Mouse (Mus musculus): ENCODE results near the gene Map3k1. TPM values are rescaled to one million over a fixed set of nuclear protein-coding genes. Genes with fewer than 3 reads are reported as not detected.
A peak's percentile ranks its signal among the peaks of the same experiment; 100 is the strongest.

Gene Map3k1
- polyA plus RNA-seq, 1 experiment from 2014 or later, result 19.8 TPM

GRCm38 (mm10) chr13:111817773-111818172 is 9.0 kb upstream of the Map3k1 start:
- Histone ChIP-seq H3K4me3 (ENCODE audit: low read depth, low read length) (no peak overlapping the region), H3K9ac (ENCODE audit: low read depth, low read length) (no peak overlapping the region), H3K4me2 (no peak overlapping the region; the same call in 1 of the 2 replicates), H3K27me3 (replicated peaks; ENCODE audit: control insufficient read depth, insufficient read depth, low read length) (no peaks in the 10 kb centered on the region), H3K9me3 (ENCODE audit: control insufficient read depth, low read length) (no peaks in the 10 kb centered on the region), H3K4me1 (replicated peaks; ENCODE audit: control insufficient read depth, insufficient read depth, low read length) (peaks cover 9% of the 10 kb centered on the region), H3K27ac (ENCODE audit: low read depth, low read length) (no peak overlapping the region), H3K36me3 (ENCODE audit: control insufficient read depth, insufficient read depth, low read length) (no peaks in the 10 kb centered on the region)
- 72% methylated on average over 7 of the region's 7 CpGs for WGBS
- ATAC-seq (replicated peaks; ENCODE audit: low FRiP score) (no peak), DNase-seq (ENCODE audit: low spot score) (no peak)

GRCm38 (mm10) chr13:111816431-111816830 is 7.6 kb upstream of the Map3k1 start:
- DNase-seq (ENCODE audit: low spot score), result no peak
- Histone ChIP-seq H3K4me2 (no peak overlapping the region), H3K4me1 (replicated peaks; ENCODE audit: control insufficient read depth, insufficient read depth, low read length) (peaks cover 9% of the 10 kb centered on the region), H3K9ac (ENCODE audit: low read depth, low read length) (no peak overlapping the region), H3K4me3 (ENCODE audit: low read depth, low read length) (no peak overlapping the region), H3K36me3 (ENCODE audit: control insufficient read depth, insufficient read depth, low read length) (no peaks in the 10 kb centered on the region), H3K9me3 (ENCODE audit: control insufficient read depth, low read length) (no peaks in the 10 kb centered on the region), H3K27ac (ENCODE audit: low read depth, low read length) (no peak overlapping the region), H3K27me3 (replicated peaks; ENCODE audit: control insufficient read depth, insufficient read depth, low read length) (no peaks in the 10 kb centered on the region)
- WGBS, result 65% methylated on average over 3 of the region's 3 CpGs
- no peak for ATAC-seq (replicated peaks; ENCODE audit: low FRiP score)

- no peak overlapping the region for H3K4me3 ChIP-seq (ENCODE audit: low read depth, low read length)
- H3K27me3 ChIP-seq (replicated peaks; ENCODE audit: control insufficient read depth, insufficient read depth, low read length), result 0 out of 2 replicates have a peak, but pooled peaks cover 4% of the 10 kb centered on the region
- DNase-seq (ENCODE audit: low spot score), result no peak
- H3K4me1 ChIP-seq (replicated peaks; ENCODE audit: control insufficient read depth, insufficient read depth, low read length), result peaks cover 9% of the 10 kb centered on the region
- no peak for ATAC-seq (replicated peaks; ENCODE audit: low FRiP score)
- H3K9me3 ChIP-seq (ENCODE audit: control insufficient read depth, low read length), result no peaks in the 10 kb centered on the region
- no peak overlapping the region for H3K4me2 ChIP-seq
- no peak overlapping the region for H3K27ac ChIP-seq (ENCODE audit: low read depth, low read length)
- H3K36me3 ChIP-seq (ENCODE audit: control insufficient read depth, insufficient read depth, low read length), result no peaks in the 10 kb centered on the region
- 92% methylated on average over 4 of the region's 4 CpGs for WGBS
- H3K9ac ChIP-seq (ENCODE audit: low read depth, low read length), result no peak overlapping the region
Measured at GRCm38 (mm10) chr13:111815486-111815885, 6.7 kb upstream of the Map3k1 start.

- no peaks in the 10 kb centered on the region for H3K9me3 ChIP-seq (ENCODE audit: control insufficient read depth, low read length)
- ATAC-seq (replicated peaks; ENCODE audit: low FRiP score) (no peak), DNase-seq (ENCODE audit: low spot score) (no peak)
- no peak overlapping the region for H3K27ac ChIP-seq (ENCODE audit: low read depth, low read length)
- H3K4me3 ChIP-seq (ENCODE audit: low read depth, low read length), result no peak overlapping the region
- peaks cover 9% of the 10 kb centered on the region for H3K4me1 ChIP-seq (replicated peaks; ENCODE audit: control insufficient read depth, insufficient read depth, low read length)
- no peaks in the 10 kb centered on the region for H3K36me3 ChIP-seq (ENCODE audit: control insufficient read depth, insufficient read depth, low read length)
- 0 out of 2 replicates have a peak, but pooled peaks cover 4% of the 10 kb centered on the region for H3K27me3 ChIP-seq (replicated peaks; ENCODE audit: control insufficient read depth, insufficient read depth, low read length)
- WGBS, result 96% methylated on average over 7 of the region's 7 CpGs
- H3K9ac ChIP-seq (ENCODE audit: low read depth, low read length), result no peak overlapping the region
- H3K4me2 ChIP-seq, result no peak overlapping the region
Measured at GRCm38 (mm10) chr13:111815017-111815416, 6.2 kb upstream of the Map3k1 start.

GRCm38 (mm10) chr13:111812647-111813046 is 3.9 kb upstream of the Map3k1 start:
- Histone ChIP-seq H3K4me3 (ENCODE audit: low read depth, low read length) (no peak overlapping the region), H3K36me3 (ENCODE audit: control insufficient read depth, insufficient read depth, low read length) (no peaks in the 10 kb centered on the region), H3K4me2 (no peak overlapping the region), H3K27ac (ENCODE audit: low read depth, low read length) (no peak overlapping the region), H3K9ac (ENCODE audit: low read depth, low read length) (no peak overlapping the region), H3K27me3 (replicated peaks; ENCODE audit: control insufficient read depth, insufficient read depth, low read length) (0 out of 2 replicates have a peak, but pooled peaks cover 4% of the 10 kb centered on the region), H3K9me3 (ENCODE audit: control insufficient read depth, low read length) (no peaks in the 10 kb centered on the region), H3K4me1 (replicated peaks; ENCODE audit: control insufficient read depth, insufficient read depth, low read length) (no peaks in the 10 kb centered on the region; the same call in 1 of the 2 replicates)
- no peak for DNase-seq (ENCODE audit: low spot score)
- 83% methylated on average over 2 of the region's 2 CpGs for WGBS
- no peak for ATAC-seq (replicated peaks; ENCODE audit: low FRiP score)

- no peak overlapping the region for H3K9ac ChIP-seq (ENCODE audit: low read depth, low read length)
- no peaks in the 10 kb centered on the region for H3K9me3 ChIP-seq (ENCODE audit: control insufficient read depth, low read length)
- H3K4me2 ChIP-seq, result no peak overlapping the region
- ATAC-seq (replicated peaks; ENCODE audit: low FRiP score) (no peak), DNase-seq (ENCODE audit: low spot score) (no peak)
- H3K27me3 ChIP-seq (replicated peaks; ENCODE audit: control insufficient read depth, insufficient read depth, low read length), result 0 out of 2 replicates have a peak, but pooled peaks cover 4% of the 10 kb centered on the region
- H3K4me3 ChIP-seq (ENCODE audit: low read depth, low read length), result no peak overlapping the region
- H3K36me3 ChIP-seq (ENCODE audit: control insufficient read depth, insufficient read depth, low read length), result no peaks in the 10 kb centered on the region
- 84% methylated on average over 13 of the region's 13 CpGs for WGBS
- H3K27ac ChIP-seq (ENCODE audit: low read depth, low read length), result no peak overlapping the region
- peaks cover 9% of the 10 kb centered on the region for H3K4me1 ChIP-seq (replicated peaks; ENCODE audit: control insufficient read depth, insufficient read depth, low read length)
Measured at GRCm38 (mm10) chr13:111810998-111811628, 2.3 kb upstream of the Map3k1 start.

- Histone ChIP-seq H3K9me3 (ENCODE audit: control insufficient read depth, low read length) (no peaks in the 10 kb centered on the region), H3K27ac (ENCODE audit: low read depth, low read length) (peak overlapping the region; percentile 94; the same call in 1 of the 2 replicates), H3K9ac (ENCODE audit: low read depth, low read length) (peak overlapping the region; percentile 97), H3K4me3 (ENCODE audit: low read depth, low read length) (peak overlapping the region; percentile 97), H3K36me3 (ENCODE audit: control insufficient read depth, insufficient read depth, low read length) (no peaks in the 10 kb centered on the region), H3K4me2 (peak overlapping the region; percentile 98), H3K27me3 (replicated peaks; ENCODE audit: control insufficient read depth, insufficient read depth, low read length) (0 out of 2 replicates have a peak, but pooled peaks cover 4% of the 10 kb centered on the region), H3K4me1 (replicated peaks; ENCODE audit: control insufficient read depth, insufficient read depth, low read length) (peaks cover 21% of the 10 kb centered on the region)
- 2% methylated on average over 29 of the region's 29 CpGs for WGBS
- ATAC-seq (replicated peaks; ENCODE audit: low FRiP score) (peak; percentile 54), DNase-seq (ENCODE audit: low spot score) (peak; percentile 73)
Measured at GRCm38 (mm10) chr13:111809466-111810228, 854 bp upstream of the Map3k1 start.

GRCm38 (mm10) chr13:111808387-111808636 is 481 bp downstream of the Map3k1 start:
- WGBS, result 1% methylated on average over 34 of the region's 38 CpGs
- Histone ChIP-seq H3K27me3 (replicated peaks; ENCODE audit: control insufficient read depth, insufficient read depth, low read length) (0 out of 2 replicates have a peak, but pooled peaks cover 4% of the 10 kb centered on the region), H3K4me2 (peak overlapping the region; percentile 95), H3K9ac (ENCODE audit: low read depth, low read length) (peak overlapping the region; percentile 97), H3K36me3 (ENCODE audit: control insufficient read depth, insufficient read depth, low read length) (no peaks in the 10 kb centered on the region), H3K27ac (ENCODE audit: low read depth, low read length) (peak overlapping the region; percentile 94), H3K4me1 (replicated peaks; ENCODE audit: control insufficient read depth, insufficient read depth, low read length) (peaks cover 33% of the 10 kb centered on the region), H3K4me3 (ENCODE audit: low read depth, low read length) (peak overlapping the region; percentile 97), H3K9me3 (ENCODE audit: control insufficient read depth, low read length) (no peaks in the 10 kb centered on the region)
- DNase-seq (ENCODE audit: low spot score) (no peak), ATAC-seq (replicated peaks; ENCODE audit: low FRiP score) (peak; percentile 59)

All from liver, embryonic 11.5 days (tissue).